Mouse (Mus musculus) heart, postnatal 14 days (tissue): Measurements from ENCODE around the gene Krt36. TPM values are rescaled to one million over a fixed set of nuclear protein-coding genes. Genes with fewer than 3 reads are reported as not detected.

Experiments used
- DNase-seq, 2 experiments: peaks; one replicate each; pipeline ENCODE4 v3.0.0; 2021 to 2022
- intact Hi-C: fragments of 180-260 bp; cut with DNase I; formaldehyde crosslinking; loops from one replicate; pipeline ENCODE4 v1.15.1; 2025
- total RNA-seq, 2 experiments: library from RNA; stranded (reverse); gene quantifications; 2 replicates each; pipeline ENCODE4 v1.2.3; 2021

Krt36 gene
- total RNA-seq, 2 experiments from 2014 or later: 0.17 TPM; not detected in 1

- intact Hi-C loops: no loop called here
- no peak for DNase-seq
Observed at GRCm38 (mm10) chr11:100096141-100096540, 9.3 kb downstream of the Krt36 start, which contains the start of gene Krt35. Krt35 (minus strand) TSS chr11:100096241.

DNA sequence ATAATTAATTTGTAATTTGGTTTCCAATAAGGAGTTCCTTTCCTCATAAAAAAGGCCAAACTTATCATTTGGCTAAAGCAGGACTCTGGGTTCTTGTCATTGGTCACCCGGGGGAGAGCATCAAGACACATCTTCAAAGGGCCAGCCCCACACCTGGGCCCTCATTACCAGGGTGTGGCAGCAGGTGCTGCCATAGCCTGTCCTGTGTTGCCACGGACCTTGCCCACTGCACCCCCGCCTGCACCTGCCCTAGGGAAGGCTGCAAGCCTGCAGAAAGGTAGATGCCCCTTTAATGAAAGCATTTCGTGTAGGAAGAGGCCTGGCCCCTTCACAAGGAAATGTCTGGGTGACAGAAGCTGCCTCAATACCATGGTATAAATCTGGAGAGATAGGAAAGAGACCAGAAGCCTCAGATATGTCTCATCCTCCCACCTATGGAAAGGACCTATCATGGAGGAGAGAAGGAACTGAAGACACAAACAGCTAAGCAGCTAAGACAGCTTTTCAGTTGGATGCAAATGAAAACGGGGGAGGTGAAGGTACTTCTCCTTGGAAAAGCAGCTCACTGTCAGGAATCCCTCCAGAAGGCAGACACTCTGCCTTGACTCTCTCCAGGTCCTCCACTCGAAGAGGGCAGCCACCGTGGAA lies 16.9 kb downstream of the Krt36 start:
- intact Hi-C loops: no loop called here
- no peak for DNase-seq

- no peak for DNase-seq
- intact Hi-C loops: no loop called here
Observed at GRCm38 (mm10) chr11:100087861-100088260, 17.6 kb downstream of the Krt36 start, which contains the start of gene Krt32. Krt32 (minus strand) TSS chr11:100088226.

GRCm38 (mm10) chr11:100073873-100074272 lies 31.6 kb downstream of the Krt36 start:
- intact Hi-C loops: no loop called here
- DNase-seq: no peak

DNA sequence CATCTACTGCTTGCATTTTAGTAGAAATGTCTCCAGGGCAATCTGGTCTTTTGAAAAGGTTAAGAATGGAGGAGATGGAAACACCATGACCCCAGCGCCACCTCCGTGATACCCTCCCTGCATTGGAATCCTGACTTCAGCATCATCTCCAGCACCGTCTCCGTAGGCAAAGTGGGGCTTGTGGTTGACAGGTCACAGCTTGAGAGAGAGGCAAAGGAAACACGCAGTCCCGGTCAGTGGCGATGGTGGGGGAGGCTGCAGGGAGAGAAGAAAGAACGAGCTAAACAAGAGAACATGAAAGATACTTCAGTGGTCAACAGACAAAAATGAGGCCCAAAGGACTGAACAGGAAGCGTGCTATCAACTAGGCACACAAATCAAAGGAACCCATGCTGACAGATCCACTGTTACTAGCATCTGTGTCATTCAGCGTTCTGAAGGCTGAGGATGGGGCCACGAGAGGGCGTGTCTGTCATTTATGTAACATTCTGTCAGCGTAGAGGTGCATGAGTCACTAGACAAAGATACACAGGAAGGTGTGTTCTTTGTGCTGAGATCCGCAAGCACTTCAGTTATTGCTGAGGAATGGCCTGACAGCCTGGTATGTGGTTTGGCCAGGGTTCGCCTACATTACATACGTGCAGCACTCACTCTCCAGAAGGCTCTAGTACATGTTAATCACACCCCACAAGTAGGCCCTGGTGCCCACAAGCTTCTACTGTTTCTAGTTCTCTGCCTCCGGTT lies 38.0 kb downstream of the Krt36 start:
- intact Hi-C loops: no loop called here

GRCm38 (mm10) chr11:100066236-100067010 lies 39.0 kb downstream of the Krt36 start:
- intact Hi-C loops: no loop called here

More for the DNA sequence above, 38.0 kb downstream of the Krt36 start:
- no peak for DNase-seq

DNA sequence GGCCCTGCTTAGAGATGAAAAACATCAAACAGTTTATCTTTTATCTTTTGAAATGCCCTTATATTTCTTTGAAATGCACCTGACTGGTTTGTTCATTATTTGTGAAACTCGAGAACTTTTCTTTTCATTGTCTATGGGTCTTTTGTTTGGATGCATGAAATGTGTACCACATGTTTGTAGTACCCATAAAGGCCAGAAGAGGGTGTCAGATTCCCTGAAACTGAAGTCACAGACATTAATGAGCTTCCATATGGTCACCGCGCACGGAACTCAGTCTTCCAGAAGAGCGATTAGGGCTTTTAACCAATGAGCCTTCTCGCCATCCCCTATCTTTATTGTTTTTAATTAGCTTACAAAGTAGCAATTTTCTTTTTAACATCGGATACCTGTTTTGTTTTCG lies 46.6 kb downstream of the Krt36 start:
- DNase-seq: no peak
- intact Hi-C loops: no loop called here

More at GRCm38 (mm10) chr11:100066236-100067010, 39.0 kb downstream of the Krt36 start:
- DNase-seq: no peak

DNA sequence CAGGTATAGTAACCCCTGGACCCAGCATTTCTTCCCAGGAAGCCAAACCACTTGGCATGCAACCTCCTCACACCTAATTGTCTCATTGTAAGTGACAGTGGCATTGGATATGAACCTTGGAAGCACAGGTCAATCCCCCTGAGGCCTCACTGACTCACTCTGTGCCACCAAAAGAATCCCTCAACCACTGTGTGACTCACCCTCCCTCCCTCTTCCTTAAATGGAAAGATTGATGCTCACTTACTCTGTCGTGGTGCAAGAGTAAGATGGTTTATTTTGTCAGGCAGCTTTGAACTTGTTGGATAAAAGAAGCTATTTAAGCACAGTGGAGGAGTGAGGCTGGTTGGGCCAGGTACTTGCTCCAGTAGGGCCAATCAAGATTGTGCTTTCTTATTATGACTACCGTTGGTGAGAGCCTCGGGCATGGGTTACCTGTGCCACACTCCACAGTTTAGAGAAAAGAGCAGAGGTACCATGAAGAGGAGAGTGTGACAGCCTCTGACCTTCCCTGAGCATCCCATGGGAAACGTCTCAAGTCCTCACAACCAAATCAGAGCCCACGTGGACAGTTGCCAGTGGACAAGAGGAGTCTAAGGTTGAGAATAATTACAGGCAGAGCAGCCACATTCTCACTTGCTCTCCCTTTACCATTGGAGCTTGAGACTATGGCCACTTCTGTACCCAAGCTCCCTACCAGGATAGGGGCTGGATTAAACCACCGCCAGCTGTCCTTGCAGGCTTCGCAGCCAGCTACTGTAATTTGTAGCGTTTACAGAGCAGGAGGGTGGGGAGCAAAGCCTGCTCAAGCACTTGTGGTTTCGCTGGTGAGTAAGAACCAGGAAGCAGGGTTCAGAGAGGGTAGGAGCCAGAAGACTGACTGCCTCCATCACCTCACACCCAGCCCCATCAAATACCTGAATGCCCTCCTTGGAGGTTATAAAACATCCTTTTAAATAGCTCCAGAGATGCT lies 49.5 kb downstream of the Krt36 start:
- intact Hi-C loops: no loop called here
- no peak for DNase-seq

Other genes with a start within 250 kb of the Krt36 start
- gene Gm11568, start 247.7 kb downstream of the Krt36 start, total RNA-seq: not detected
- not detected for gene Gm11559, start 241.2 kb downstream of the Krt36 start, total RNA-seq
- gene Krtap9-1, start 232.2 kb downstream of the Krt36 start, total RNA-seq: not detected
- gene Gm11567, start 226.4 kb downstream of the Krt36 start, total RNA-seq: not detected
- not detected for gene Krtap31-1, start 197.7 kb downstream of the Krt36 start, total RNA-seq
- not detected for gene Gm11565, start 190.9 kb downstream of the Krt36 start, total RNA-seq
- not detected for gene Krtap31-2, start 169.3 kb downstream of the Krt36 start, total RNA-seq
- gene Krtap9-5, start 157.2 kb downstream of the Krt36 start, total RNA-seq: not detected
- not detected for gene Krtap29-1, start 126.6 kb downstream of the Krt36 start, total RNA-seq
- gene Krtap16-1, start 119.0 kb downstream of the Krt36 start, total RNA-seq: not detected
- not detected for gene Krtap17-1, start 111.6 kb downstream of the Krt36 start, total RNA-seq
- not detected for gene Krt33a, start 89.4 kb downstream of the Krt36 start, total RNA-seq
- gene Krt33b, start 75.8 kb downstream of the Krt36 start, total RNA-seq: not detected
- gene Krt34, start 64.1 kb downstream of the Krt36 start, total RNA-seq: not detected
- not detected for gene Krt31, start 55.1 kb downstream of the Krt36 start, total RNA-seq
- not detected for gene Krt32, start 17.4 kb downstream of the Krt36 start, total RNA-seq
- gene Krt35, start 9.4 kb downstream of the Krt36 start, total RNA-seq: not detected
- not detected for gene Krt13, start 15.9 kb upstream of the Krt36 start, total RNA-seq
- gene Krt15, start 30.3 kb upstream of the Krt36 start, total RNA-seq: under 1 TPM in 1 of 2 experiments, not detected in 1; 0.57 TPM
- 10 to 100 TPM; 12.9 to 17.4 TPM for gene Krt19, start 43.0 kb upstream of the Krt36 start, total RNA-seq
- gene Krt9, start 87.6 kb upstream of the Krt36 start, total RNA-seq: not detected
- 1 to 10 TPM; 1.3 to 1.6 TPM for gene Krt14, start 101.9 kb upstream of the Krt36 start, total RNA-seq
- not detected for gene Krt16, start 143.3 kb upstream of the Krt36 start, total RNA-seq
- 1 to 10 TPM in 1 of 2 experiments, under 1 TPM in 1; 0.24 to 3.8 TPM for gene Krt17, start 155.4 kb upstream of the Krt36 start, total RNA-seq
- gene Krt42, start 164.2 kb upstream of the Krt36 start, total RNA-seq: not detected
- 1,000 to 10,000 TPM; 1,264 to 1,321 TPM for gene Eif1, start 214.3 kb upstream of the Krt36 start, total RNA-seq
- gene Gast, start 228.8 kb upstream of the Krt36 start, total RNA-seq: not detected